Mouse (Mus musculus): Measurements from ENCODE around the gene Prpf4b.
"Not testable (repeated sequence)": the region's sequence is repeated elsewhere in the genome, so short reads cannot be mapped to it uniquely, and the experiment has no call there.

The Prpf4b gene

GRCm38 (mm10) chr13:34934931-34935644 is 60.0 kb downstream of the Prpf4b start:
- in situ Hi-C loops (cut with MboI, MseI) = no loop called here

GRCm38 (mm10) chr13:34942370-34942769 is 67.3 kb downstream of the Prpf4b start:
- in situ Hi-C loops (cut with MboI, MseI) = no loop called here

DNA sequence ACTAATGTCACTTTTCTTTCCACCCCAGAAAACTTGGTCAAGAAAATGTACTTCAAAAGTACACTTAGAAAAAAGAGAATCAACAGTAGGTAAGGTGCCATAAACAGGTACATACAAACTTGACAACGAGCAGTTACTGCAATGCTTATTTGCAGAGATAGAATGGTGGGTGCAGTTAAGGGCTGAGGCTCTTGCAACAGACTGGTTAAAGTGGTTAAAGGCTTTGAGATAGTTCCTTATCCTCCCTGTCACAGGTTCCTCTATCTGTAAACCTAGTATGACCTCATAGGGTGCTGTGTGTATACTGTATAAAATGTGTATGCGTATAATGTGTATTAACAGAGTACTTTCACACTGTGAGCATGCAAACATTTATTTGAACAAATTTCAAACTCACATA is 76.3 kb downstream of the Prpf4b start:
- in situ Hi-C loops (cut with MboI, MseI) = not testable (repeated sequence)

Measured in T-helper 1 cell (primary cell).